In genomic region chr9:21463138-21463590, GRCm38 (mm10) we compare ENCODE assay signal across 8 mouse cellular contexts. TPM values are rescaled to one million over a fixed set of nuclear protein-coding genes. Genes with fewer than 3 reads are reported as not detected.
DNase-seq lines count a peak whose midpoint lies in the region; ATAC-seq and TF ChIP-seq lines count a peak whose summit lies in the region.

No protein-coding gene starts in this region.

- TF ChIP-seq POLR2A in spleen, adult 2 months (IDR thresholded peaks at IDR 0.05; ENCODE audit: low read depth, low read length) = no peak
- TF ChIP-seq POLR2A in heart, adult 2 months (IDR thresholded peaks at IDR 0.05; ENCODE audit: insufficient read depth, low read depth, low read length) = no peak
- no peak for TF ChIP-seq POLR2A in kidney, adult 2 months (IDR thresholded peaks at IDR 0.05; ENCODE audit: low read depth, low read length)

- H3K9ac ChIP-seq in heart, adult 2 months (ENCODE audit: low read depth, low read length) = peak overlapping the region; percentile 44
- H3K9ac ChIP-seq in liver, embryonic 16.5 days (ENCODE audit: low read depth, low read length) = no peak overlapping the region

- H3K36me3 ChIP-seq in spleen, adult 2 months (ENCODE audit: control insufficient read depth, insufficient read depth, low read length) = peaks cover 33% of the 10 kb centered on the region
- H3K36me3 ChIP-seq in heart, adult 2 months (ENCODE audit: control insufficient read depth, insufficient read depth, low read length) = no peaks in the 10 kb centered on the region; the same call in 1 of the 2 replicates
- H3K36me3 ChIP-seq in kidney, adult 2 months (ENCODE audit: control insufficient read depth, insufficient read depth, low read length) = no peaks in the 10 kb centered on the region; the same call in none of the 2 replicates
- peaks cover 28% of the 10 kb centered on the region for H3K36me3 ChIP-seq in liver, embryonic 16.5 days (ENCODE audit: control insufficient read depth, insufficient read depth)

- intact Hi-C loops in heart, adult 2 months (cut with DNase I) = loop anchor here (1.0 kb wide), 1 partner anchor 38 kb away; no protein-coding TSS in a partner anchor

- peaks cover 11% of the 10 kb centered on the region; the same call in 1 of the 2 replicates for H3K4me1 ChIP-seq in spleen, adult 2 months (ENCODE audit: control insufficient read depth, insufficient read depth, insufficient read length)
- H3K4me1 ChIP-seq in heart, adult 2 months (ENCODE audit: control insufficient read depth, insufficient read depth, low read length) = peaks cover 20% of the 10 kb centered on the region
- peaks cover 45% of the 10 kb centered on the region for H3K4me1 ChIP-seq in kidney, adult 2 months (ENCODE audit: control insufficient read depth, insufficient read depth, low read length)
- peaks cover 3% of the 10 kb centered on the region; the same call in 1 of the 2 replicates for H3K4me1 ChIP-seq in liver, embryonic 16.5 days (ENCODE audit: control insufficient read depth, low read depth, low read length)

- TF ChIP-seq CTCF in spleen, adult 2 months (IDR thresholded peaks at IDR 0.05; ENCODE audit: extremely low read depth, insufficient read depth, insufficient read length, insufficient replicate concordance) = no peak
- TF ChIP-seq CTCF in heart, adult 2 months (IDR thresholded peaks at IDR 0.05) = no peak
- no peak for TF ChIP-seq CTCF in kidney, adult 2 months (conservative IDR thresholded peaks at IDR 0.05; ENCODE audit: insufficient read depth, insufficient read length, low read depth, low read length)

- no peaks in the 10 kb centered on the region for H3K27me3 ChIP-seq in spleen, adult 2 months (ENCODE audit: control insufficient read depth, insufficient read depth, low read length)
- no peaks in the 10 kb centered on the region for H3K27me3 ChIP-seq in heart, adult 2 months (ENCODE audit: control insufficient read depth, insufficient read depth, low read length)
- no peaks in the 10 kb centered on the region for H3K27me3 ChIP-seq in kidney, adult 2 months (replicated peaks; ENCODE audit: control insufficient read depth, insufficient read depth, low read length)
- no peaks in the 10 kb centered on the region for H3K27me3 ChIP-seq in liver, embryonic 16.5 days (ENCODE audit: control insufficient read depth, insufficient read depth, low read depth, low read length)

- peak in 1 of 2 experiments; percentile 20 for DNase-seq in spleen, adult 2 months (ENCODE audit: low read depth in 1 of 2, low spot score in 2 of 2)
- DNase-seq in spleen, postnatal 10 days (ENCODE audit: low spot score in 2 of 2) = no peak
- DNase-seq in cerebellum, postnatal 25 days = peak; percentile 42 to 44
- DNase-seq in heart, adult 2 months = peak; percentile 74 to 88
- peak; percentile 89 for DNase-seq in kidney, adult 2 months
- DNase-seq in retina, postnatal 7 days (ENCODE audit: low read depth, low spot score) = peak; percentile 17
- no peak for DNase-seq in c-Kit-positive CD71-positive TER-119-positive erythroid progenitor cells, embryonic 14.5 days (ENCODE audit: low spot score)

- peak overlapping the region; percentile 55 for H3K27ac ChIP-seq in spleen, adult 2 months (ENCODE audit: insufficient read depth, low read length)
- H3K27ac ChIP-seq in heart, adult 2 months = peak overlapping the region; percentile 87
- H3K27ac ChIP-seq in kidney, adult 2 months (ENCODE audit: insufficient read depth, low read depth, low read length) = peak overlapping the region; percentile 28
- H3K27ac ChIP-seq in liver, embryonic 16.5 days (ENCODE audit: low read length) = no peak overlapping the region

- H3K9me3 ChIP-seq in liver, embryonic 16.5 days (replicated peaks; ENCODE audit: control insufficient read depth, low read length) = no peaks in the 10 kb centered on the region

- ATAC-seq in liver, embryonic 16.5 days (ENCODE audit: low read depth) = peak; percentile 72; the same call in 1 of the 2 replicates

- peak; percentile 95 for TF ChIP-seq EP300 in heart, adult 2 months (IDR thresholded peaks at IDR 0.05; ENCODE audit: insufficient read depth, low read depth, low read length)

- peaks cover 2% of the 10 kb centered on the region for H3K79me2 ChIP-seq in heart, adult 2 months (replicated peaks; ENCODE audit: control insufficient read depth, insufficient read depth, low read length)

- no peak overlapping the region for H3K4me3 ChIP-seq in spleen, adult 2 months (ENCODE audit: extremely low read depth, insufficient read depth, insufficient read length)
- H3K4me3 ChIP-seq in heart, adult 2 months = peak overlapping the region; percentile 19; the same call in 1 of the 2 replicates
- no peak overlapping the region for H3K4me3 ChIP-seq in kidney, adult 2 months (ENCODE audit: insufficient read depth, low read depth, low read length)
- no peak overlapping the region for H3K4me3 ChIP-seq in liver, embryonic 16.5 days (ENCODE audit: low read depth, low read length)

- 17% methylated on average over 5 of the region's 5 CpGs for WGBS in spleen, adult 2 months
- WGBS in heart, adult 2 months = under 1% methylated on average over 5 of the region's 5 CpGs
- 3% methylated on average over 5 of the region's 5 CpGs for WGBS in kidney, adult 2 months
- WGBS in liver, embryonic 16.5 days (ENCODE audit: insufficient replicate concordance) = 24% methylated on average over 5 of the region's 5 CpGs

- no peak overlapping the region for H3K4me2 ChIP-seq in liver, embryonic 16.5 days (ENCODE audit: low read depth, low read length)

RNA-seq across cellular contexts. Expression of gene Dnm2, which starts 38.5 kb away (rescaled TPM):
- polyA plus RNA-seq in spleen, adult 2 months (2012; rRNA removed) = 223 and 245 TPM in 2 replicates
- total RNA-seq in heart, adult 2 months (2021) = 10 to 100 TPM; 63.9 to 64.8 TPM
- 52.1 and 68.2 TPM in 2 replicates for polyA plus RNA-seq in heart, adult 2 months (2012; rRNA removed)
- 101 and 118 TPM in 2 replicates for polyA plus RNA-seq in kidney, adult 2 months (2012; rRNA removed)
- polyA plus RNA-seq in liver, embryonic 16.5 days (2015; fragmentation: Nextera tagmentation; extraction: Ambion mirVana) = 50.0 and 50.4 TPM in 2 replicates

RNA-seq across cellular contexts. Expression of gene Tmed1, which starts 46.9 kb away (rescaled TPM):
- 10.5 and 13.5 TPM in 2 replicates for polyA plus RNA-seq in spleen, adult 2 months (2012; rRNA removed)
- total RNA-seq in heart, adult 2 months (2021) = 10 to 100 TPM; 40.9 to 47.2 TPM
- polyA plus RNA-seq in heart, adult 2 months (2012; rRNA removed) = 48.1 and 58.9 TPM in 2 replicates
- 47.7 and 50.5 TPM in 2 replicates for polyA plus RNA-seq in kidney, adult 2 months (2012; rRNA removed)
- polyA plus RNA-seq in liver, embryonic 16.5 days (2015; fragmentation: Nextera tagmentation; extraction: Ambion mirVana) = 27.3 and 29.8 TPM in 2 replicates

RNA-seq across cellular contexts. Expression of gene Qtrt1, which starts 51.5 kb away (rescaled TPM):
- 38.7 and 63.6 TPM in 2 replicates for polyA plus RNA-seq in spleen, adult 2 months (2012; rRNA removed)
- 1 to 10 TPM; 8.3 to 8.5 TPM for total RNA-seq in heart, adult 2 months (2021)
- polyA plus RNA-seq in heart, adult 2 months (2012; rRNA removed) = 19.2 and 20.8 TPM in 2 replicates
- polyA plus RNA-seq in kidney, adult 2 months (2012; rRNA removed) = 23.7 and 25.2 TPM in 2 replicates
- polyA plus RNA-seq in liver, embryonic 16.5 days (2015; fragmentation: Nextera tagmentation; extraction: Ambion mirVana) = 14.6 and 15.8 TPM in 2 replicates

Comparison
In these comparisons a context has a peak if more than half of its experiments do, and no peak if none do; other contexts are left out.
1. DNase-seq: peak in cerebellum, postnatal 25 days (2 of 2), heart, adult 2 months (2 of 2), kidney, adult 2 months (single experiment) and retina, postnatal 7 days (single experiment); none in spleen, postnatal 10 days (0 of 2) and c-Kit-positive CD71-positive TER-119-positive erythroid progenitor cells, embryonic 14.5 days (single experiment).